Mouse (Mus musculus) skeletal muscle tissue, postnatal 0 days (tissue): ENCODE data around the gene Herpud2. TPM values are rescaled to one million over a fixed set of nuclear protein-coding genes. Genes with fewer than 3 reads are reported as not detected.

ENCODE experiments used
- polyA plus RNA-seq: library from polyadenylated mRNA; unstranded; fragments of >200 nt; fragmentation: Nextera tagmentation; extraction: Ambion mirVana; gene quantifications from 2 replicates; pipeline ENCODE4 v1.2.1, GENCODE M21; 2015

The Herpud2 gene
- polyA plus RNA-seq = 35.1 and 36.3 TPM in 2 replicates

GRCm38 (mm10) chr9:25151611-25152241 lies at the start of gene Herpud2:
Gene Herpud2, minus strand, starts transcription at chr9:25151820.

DNA sequence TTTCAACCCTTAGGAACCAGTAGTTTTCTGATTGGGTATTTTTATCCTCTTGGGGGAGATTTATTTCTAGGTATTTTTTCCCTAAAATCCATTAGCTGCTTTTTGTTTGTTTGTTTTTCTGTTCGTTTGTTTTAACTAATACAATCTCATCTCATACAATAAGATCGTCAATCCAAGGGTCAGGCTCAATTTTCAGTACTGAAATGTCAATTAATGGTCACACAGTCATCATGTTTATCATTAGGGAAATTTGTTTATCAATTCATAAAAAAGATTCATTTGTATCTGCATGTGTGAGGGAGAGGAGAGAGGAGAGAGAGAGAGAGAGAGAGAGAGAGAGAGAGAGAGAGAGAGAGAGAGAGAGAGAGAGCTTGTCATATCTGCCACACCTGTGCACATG lies 62.5 kb downstream of the Herpud2 start, which contains the start of gene Gm10181:
Gene Gm10181, plus strand, starts transcription at position 301 of the 400 bp plus-strand sequence.

Other genes with a start within 250 kb of the Herpud2 start
- not detected in 2 replicates for gene Gm10181, start 62.4 kb downstream of the Herpud2 start, polyA plus RNA-seq
- gene Sept7, start 100.6 kb upstream of the Herpud2 start, polyA plus RNA-seq = 182 and 200 TPM in 2 replicates